Mouse (Mus musculus) hindbrain, embryonic 11.5 days (tissue): ENCODE results near the gene Dstyk. TPM values are rescaled to one million over a fixed set of nuclear protein-coding genes. Genes with fewer than 3 reads are reported as not detected.

ENCODE experiments used
- ATAC-seq: fragments of 200-750 bp; cut with Nextera tagmentation; 2 replicates; pipeline ENCODE4 v1.8.0; 2017; ENCODE audit warnings: mild to moderate bottlenecking, moderate TSS enrichment, moderate library complexity; ENCODE audit not compliant: low FRiP score
- DNase-seq: peaks from one replicate; pipeline ENCODE4 v3.0.0-alpha.2; 2015; ENCODE audit warnings: low spot score
- H3K27ac ChIP-seq: fragments of 300-500 bp; sonication (generic); 2 replicates; pipeline ENCODE4 v1.5.1; 2014; ENCODE audit warnings: mild to moderate bottlenecking, low read depth, low read length
- H3K27me3 ChIP-seq: fragments of 300-500 bp; sonication (generic); 2 replicates; pipeline ENCODE4 v1.6.1; 2014; ENCODE audit warnings: mild to moderate bottlenecking, low read length, moderate library complexity, mixed read lengths; ENCODE audit not compliant: control insufficient read depth, insufficient read depth
- H3K36me3 ChIP-seq: fragments of 300-500 bp; sonication (generic); 2 replicates; pipeline ENCODE4 v1.6.1; 2014; ENCODE audit warnings: mild to moderate bottlenecking, low read length, moderate library complexity, mixed read lengths; ENCODE audit not compliant: control insufficient read depth, insufficient read depth
- H3K4me1 ChIP-seq: fragments of 300-500 bp; sonication (generic); replicated peaks from 2 replicates; pipeline ENCODE4 v1.6.1; 2014; ENCODE audit warnings: low read length, mixed read lengths; ENCODE audit not compliant: control insufficient read depth, insufficient read depth
- H3K4me2 ChIP-seq: fragments of 300-500 bp; sonication (generic); replicated peaks from 2 replicates; pipeline ENCODE4 v1.6.1; 2014; ENCODE audit warnings: mild to moderate bottlenecking, low read depth, low read length
- H3K4me3 ChIP-seq: fragments of 300-500 bp; sonication (generic); 2 replicates; pipeline ENCODE4 v1.5.1; 2014; ENCODE audit warnings: low read depth, low read length
- H3K9ac ChIP-seq: fragments of 300-500 bp; sonication (generic); 2 replicates; pipeline ENCODE4 v1.6.1; 2014; ENCODE audit warnings: low read depth, low read length
- H3K9me3 ChIP-seq: fragments of 300-500 bp; sonication (generic); 2 replicates; pipeline ENCODE4 v1.6.1; 2016; ENCODE audit warnings: low read length; ENCODE audit not compliant: control insufficient read depth
- WGBS: fragments of 180-500 bp; shearing (Covaris S2); extraction: QIAGEN DNeasy Blood & Tissue Kit; methylation state at CpG from one replicate; pipeline ENCODE4 v1.1.7; 2014; 5-methylcytosine and 5-hydroxymethylcytosine counted together
- polyA plus RNA-seq: library from polyadenylated mRNA; unstranded; fragments of >200 nt; fragmentation: Nextera tagmentation; extraction: Ambion mirVana; gene quantifications from 2 replicates; pipeline ENCODE4 v1.2.1, GENCODE M21; 2014

The Dstyk gene
- polyA plus RNA-seq, 1 experiment from 2014 or later = 11.5 TPM

- no peak for DNase-seq
- H3K9ac ChIP-seq = no peak overlapping the region
- no peak overlapping the region for H3K4me2 ChIP-seq
- no peaks in the 10 kb centered on the region for H3K27me3 ChIP-seq
- H3K4me1 ChIP-seq = no peaks in the 10 kb centered on the region; the same call in 1 of the 2 replicates
- ATAC-seq = no peak
- WGBS = 92% methylated on average over 5 of the region's 5 CpGs
- no peak overlapping the region for H3K27ac ChIP-seq
- no peak overlapping the region for H3K4me3 ChIP-seq
- no peaks in the 10 kb centered on the region for H3K9me3 ChIP-seq
- H3K36me3 ChIP-seq = no peaks in the 10 kb centered on the region
Observed at GRCm38 (mm10) chr1:132422912-132423696, 5.7 kb downstream of the Dstyk start.

DNA sequence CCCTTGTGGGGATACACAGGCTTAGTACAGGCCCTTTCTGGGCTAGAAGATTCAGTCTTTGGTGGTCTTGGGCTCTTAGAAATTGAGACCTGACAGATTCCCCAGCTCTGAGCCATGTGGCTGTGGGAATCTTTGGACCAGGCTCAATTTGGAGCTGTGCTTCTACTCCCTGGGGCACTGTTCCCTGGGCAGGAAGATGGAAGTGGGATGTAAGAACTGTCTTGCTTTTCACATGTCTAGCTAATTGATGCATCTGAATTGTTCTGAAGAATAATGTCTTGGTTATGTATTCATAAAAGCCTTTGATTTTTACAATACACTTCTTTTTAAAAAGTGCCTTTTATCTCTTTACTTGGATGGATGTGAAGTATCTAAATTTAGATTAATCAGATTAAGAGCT is 8.2 kb downstream of the Dstyk start:
- no peaks in the 10 kb centered on the region for H3K4me1 ChIP-seq
- DNase-seq (no peak), ATAC-seq (no peak)
- no peak overlapping the region for H3K27ac ChIP-seq
- no peak overlapping the region for H3K4me2 ChIP-seq
- no peak overlapping the region for H3K4me3 ChIP-seq
- no peak overlapping the region for H3K9ac ChIP-seq
- H3K9me3 ChIP-seq = no peaks in the 10 kb centered on the region
- H3K36me3 ChIP-seq = no peaks in the 10 kb centered on the region
- H3K27me3 ChIP-seq = no peaks in the 10 kb centered on the region

GRCm38 (mm10) chr1:132430818-132431217 is 13.5 kb downstream of the Dstyk start:
- H3K36me3 ChIP-seq = no peaks in the 10 kb centered on the region
- H3K9ac ChIP-seq = no peak overlapping the region
- H3K27ac ChIP-seq = no peak overlapping the region
- ATAC-seq (no peak), DNase-seq (no peak)
- WGBS = 71% methylated on average over 3 of the region's 3 CpGs
- no peak overlapping the region for H3K4me3 ChIP-seq
- H3K9me3 ChIP-seq = no peaks in the 10 kb centered on the region
- H3K4me2 ChIP-seq = no peak overlapping the region
- no peaks in the 10 kb centered on the region for H3K4me1 ChIP-seq
- no peaks in the 10 kb centered on the region for H3K27me3 ChIP-seq

DNA sequence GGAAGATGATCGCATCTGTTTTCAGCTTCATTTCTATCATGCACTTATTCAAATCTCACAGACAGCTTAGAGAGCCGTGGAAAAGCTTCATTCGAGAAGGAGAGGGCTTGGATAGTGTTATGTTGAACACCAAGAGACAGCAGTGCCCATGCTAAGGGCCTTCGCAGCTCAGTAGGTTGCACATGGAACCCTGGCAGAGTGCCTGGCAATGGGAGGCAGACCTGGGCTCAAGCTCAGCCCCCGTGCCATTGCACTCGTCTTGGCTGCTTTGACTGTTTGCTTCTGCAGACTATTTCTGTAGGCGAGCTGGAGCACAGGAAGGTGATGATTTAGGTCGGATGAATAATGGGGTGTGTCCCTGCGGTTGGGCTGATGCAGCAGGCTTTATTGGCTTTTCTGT is 14.4 kb downstream of the Dstyk start:
- ATAC-seq (no peak), DNase-seq (no peak)
- Histone ChIP-seq H3K4me3 (no peak overlapping the region), H3K4me1 (no peaks in the 10 kb centered on the region; the same call in 1 of the 2 replicates), H3K27ac (no peak overlapping the region), H3K9ac (no peak overlapping the region), H3K36me3 (no peaks in the 10 kb centered on the region), H3K27me3 (no peaks in the 10 kb centered on the region), H3K4me2 (no peak overlapping the region), H3K9me3 (no peaks in the 10 kb centered on the region)
- WGBS = 88% methylated on average over 9 of the region's 9 CpGs

DNA sequence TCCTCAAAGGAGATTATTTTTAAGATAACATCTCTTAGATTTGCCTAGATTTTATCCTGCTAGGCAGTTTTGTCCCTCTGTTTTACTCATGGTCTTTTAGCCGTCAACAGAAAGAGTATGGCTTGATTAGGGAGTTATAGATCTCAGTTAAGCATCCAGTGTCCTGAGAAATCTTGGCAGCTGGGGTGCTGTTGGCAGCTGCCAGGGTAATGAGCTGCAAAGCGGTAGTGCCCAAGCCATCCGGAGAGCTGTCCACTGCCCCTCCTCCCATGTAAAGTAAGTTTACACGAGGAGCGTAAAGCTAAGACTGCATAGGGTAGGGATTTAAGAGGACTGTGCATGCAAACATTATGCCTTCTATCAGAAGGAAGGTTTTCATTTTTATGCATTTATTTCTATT is 16.0 kb downstream of the Dstyk start:
- no peak overlapping the region for H3K4me3 ChIP-seq
- no peaks in the 10 kb centered on the region for H3K9me3 ChIP-seq
- no peaks in the 10 kb centered on the region for H3K36me3 ChIP-seq
- DNase-seq (no peak), ATAC-seq (no peak)
- H3K27ac ChIP-seq = no peak overlapping the region
- WGBS = 90% methylated on average over 5 of the region's 5 CpGs
- no peaks in the 10 kb centered on the region; the same call in 1 of the 2 replicates for H3K4me1 ChIP-seq
- no peak overlapping the region for H3K4me2 ChIP-seq
- H3K9ac ChIP-seq = no peak overlapping the region
- no peaks in the 10 kb centered on the region for H3K27me3 ChIP-seq

- Histone ChIP-seq H3K36me3 (no peaks in the 10 kb centered on the region), H3K9ac (no peak overlapping the region), H3K9me3 (no peaks in the 10 kb centered on the region), H3K27ac (no peak overlapping the region), H3K4me1 (no peaks in the 10 kb centered on the region; the same call in 1 of the 2 replicates), H3K4me3 (no peak overlapping the region), H3K27me3 (no peaks in the 10 kb centered on the region), H3K4me2 (no peak overlapping the region)
- ATAC-seq (no peak), DNase-seq (no peak)
- 90% methylated on average over 12 of the region's 12 CpGs for WGBS
Observed at GRCm38 (mm10) chr1:132434032-132434431, 16.7 kb downstream of the Dstyk start.

DNA sequence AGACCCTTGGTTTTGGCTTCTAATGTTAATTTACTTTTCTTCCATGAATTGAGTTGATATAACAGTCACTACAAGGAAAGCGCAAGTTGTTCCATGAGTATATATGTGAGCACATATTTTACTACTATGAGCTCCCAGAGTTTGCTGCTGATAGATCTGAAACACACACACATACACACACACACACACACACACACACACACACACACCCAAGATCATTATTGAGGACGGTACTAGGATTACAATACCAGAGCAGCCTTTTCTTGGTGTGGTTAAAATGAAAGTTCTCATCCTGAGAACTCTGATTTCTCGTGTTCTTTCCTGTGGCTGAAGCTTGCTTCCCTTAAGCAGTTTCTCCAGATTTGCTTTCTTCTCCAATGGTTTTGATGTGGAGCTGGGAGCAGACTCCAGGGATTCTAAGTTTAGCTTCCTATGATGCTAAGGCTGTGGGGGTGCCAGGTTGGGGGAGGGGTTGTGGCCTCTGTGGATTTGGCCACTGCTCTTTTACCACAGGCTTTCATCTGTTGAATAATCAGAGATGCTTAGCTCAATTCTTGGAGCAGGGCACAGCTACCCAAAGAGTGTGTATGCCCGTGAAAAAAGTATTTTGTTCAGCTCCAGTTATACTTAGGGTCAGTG is 19.1 kb downstream of the Dstyk start:
- Histone ChIP-seq H3K27me3 (no peaks in the 10 kb centered on the region), H3K36me3 (no peaks in the 10 kb centered on the region), H3K9ac (no peak overlapping the region), H3K4me3 (no peak overlapping the region), H3K4me2 (no peak overlapping the region), H3K9me3 (no peaks in the 10 kb centered on the region), H3K27ac (no peak overlapping the region), H3K4me1 (no peaks in the 10 kb centered on the region; the same call in 1 of the 2 replicates)
- DNase-seq (no peak), ATAC-seq (no peak)
- 80% methylated on average over 4 of the region's 4 CpGs for WGBS

DNA sequence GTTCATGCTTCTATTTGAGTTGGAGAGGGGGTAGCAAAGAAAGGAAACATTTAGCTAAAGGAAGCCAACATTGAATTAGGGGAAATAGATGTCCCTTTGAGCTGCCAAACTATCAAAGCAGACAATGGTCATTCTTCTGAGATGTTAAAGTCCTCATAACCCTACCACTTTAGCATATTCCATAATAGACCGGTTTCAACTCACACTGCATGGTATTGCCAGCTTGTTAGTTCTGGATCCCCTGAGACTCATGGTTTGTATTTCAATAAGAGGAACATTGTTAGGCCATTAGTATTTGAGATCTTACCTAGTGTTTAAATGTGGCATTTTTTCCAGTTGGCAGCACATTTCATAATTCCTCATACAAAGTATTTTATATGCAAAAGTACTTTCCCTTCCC is 19.6 kb downstream of the Dstyk start:
- Histone ChIP-seq H3K27ac (no peak overlapping the region), H3K4me2 (no peak overlapping the region), H3K4me1 (no peaks in the 10 kb centered on the region; the same call in 1 of the 2 replicates), H3K36me3 (no peaks in the 10 kb centered on the region), H3K9ac (no peak overlapping the region), H3K27me3 (no peaks in the 10 kb centered on the region), H3K9me3 (no peaks in the 10 kb centered on the region), H3K4me3 (no peak overlapping the region)
- DNase-seq (no peak), ATAC-seq (no peak)
- WGBS = 68% methylated on average over 1 of the region's 1 CpGs

GRCm38 (mm10) chr1:132437389-132437788 is 20.0 kb downstream of the Dstyk start:
- Histone ChIP-seq H3K4me2 (no peak overlapping the region), H3K36me3 (no peaks in the 10 kb centered on the region), H3K27ac (no peak overlapping the region), H3K9ac (no peak overlapping the region), H3K4me1 (no peaks in the 10 kb centered on the region; the same call in 1 of the 2 replicates), H3K9me3 (no peaks in the 10 kb centered on the region), H3K27me3 (no peaks in the 10 kb centered on the region), H3K4me3 (no peak overlapping the region)
- 86% methylated on average over 5 of the region's 5 CpGs for WGBS
- ATAC-seq = no peak
- DNase-seq = no peak
